Mouse (Mus musculus) gastrocnemius, postnatal 36 days (tissue): Measurements from ENCODE around the gene Abi2. TPM values are rescaled to one million over a fixed set of nuclear protein-coding genes. Genes with fewer than 3 reads are reported as not detected.

Experiments
- DNase-seq, 2 experiments: peaks; one replicate each; pipeline ENCODE4 v3.0.0; 2022
- intact Hi-C: fragments of 180-260 bp; cut with DNase I; formaldehyde crosslinking; loops from one replicate; pipeline ENCODE4 v1.15.1; 2025
- total RNA-seq, 2 experiments: library from RNA; stranded (reverse); gene quantifications; 2 replicates each; pipeline ENCODE4 v1.2.3; 2021

The Abi2 gene
- total RNA-seq, 2 experiments from 2014 or later = 11.7 to 11.8 TPM

GRCm38 (mm10) chr1:60485649-60486048 lies 76.2 kb downstream of the Abi2 start:
- DNase-seq = no peak

GRCm38 (mm10) chr1:60488635-60489034 lies 79.2 kb downstream of the Abi2 start:
- intact Hi-C loops = no loop called here
- DNase-seq = no peak

More at GRCm38 (mm10) chr1:60485649-60486048, 76.2 kb downstream of the Abi2 start:
- intact Hi-C loops = no loop called here

- intact Hi-C loops = no loop called here
- no peak for DNase-seq
These were observed 80.2 kb downstream of the Abi2 start for GRCm38 (mm10) chr1:60489660-60490059.

- no peak for DNase-seq
- intact Hi-C loops = no loop called here
These were observed 81.1 kb downstream of the Abi2 start for GRCm38 (mm10) chr1:60490510-60490909.

GRCm38 (mm10) chr1:60492404-60492803 lies 83.0 kb downstream of the Abi2 start:
- intact Hi-C loops = no loop called here
- no peak for DNase-seq

- no peak for DNase-seq
- intact Hi-C loops = no loop called here
These were observed 84.0 kb downstream of the Abi2 start for GRCm38 (mm10) chr1:60493421-60493820.

- intact Hi-C loops = loop anchor here (5.0 kb wide), 1 partner anchor 359 kb away; no protein-coding TSS in a partner anchor
- no peak for DNase-seq
These were observed 94.0 kb downstream of the Abi2 start for GRCm38 (mm10) chr1:60503456-60503855.

- no peak for DNase-seq
- intact Hi-C loops = no loop called here
These were observed 101.2 kb downstream of the Abi2 start for GRCm38 (mm10) chr1:60510584-60510983.

GRCm38 (mm10) chr1:60530107-60530506 lies 120.7 kb downstream of the Abi2 start:
- no peak for DNase-seq
- intact Hi-C loops = no loop called here

- intact Hi-C loops = no loop called here
- DNase-seq = no peak
These were observed 121.2 kb downstream of the Abi2 start for GRCm38 (mm10) chr1:60530636-60531035.

Other genes starting within 250 kb of the Abi2 start
- gene Nbeal1, start 229.0 kb upstream of the Abi2 start, total RNA-seq = 10 to 100 TPM; 18.8 to 24.9 TPM
- gene Cyp20a1, start 66.3 kb upstream of the Abi2 start, total RNA-seq = 1 to 10 TPM; 4.4 to 5.2 TPM
- 10 to 100 TPM; 17.1 to 21.1 TPM for gene Raph1, start 157.5 kb downstream of the Abi2 start, total RNA-seq